Mouse (Mus musculus): ENCODE measurements around the gene Stx1a.
A peak's percentile ranks its signal among the peaks of the same experiment; 100 is the strongest.
"Not testable (repeated sequence)": the region's sequence is repeated elsewhere in the genome, so short reads cannot be mapped to it uniquely, and the experiment has no call there.

Stx1a gene

GRCm38 (mm10) chr5:135040777-135041176 lies 17.5 kb downstream of the Stx1a start:
- DNase-seq (ENCODE audit: low spot score) = no peak

GRCm38 (mm10) chr5:135042105-135042788 lies 19.0 kb downstream of the Stx1a start:
- no peak for DNase-seq (ENCODE audit: low spot score)

GRCm38 (mm10) chr5:135044575-135044974 lies 21.3 kb downstream of the Stx1a start:
- no peak for DNase-seq (ENCODE audit: low spot score)

- no peak for DNase-seq (ENCODE audit: low spot score)
These were observed 25.3 kb downstream of the Stx1a start for GRCm38 (mm10) chr5:135048539-135048938.

GRCm38 (mm10) chr5:135049268-135049667 lies 26.0 kb downstream of the Stx1a start:
- not testable (repeated sequence) for DNase-seq (ENCODE audit: low spot score)

GRCm38 (mm10) chr5:135053356-135053755 lies 30.1 kb downstream of the Stx1a start:
- no peak for DNase-seq (ENCODE audit: low spot score)

GRCm38 (mm10) chr5:135063629-135064381 lies 40.5 kb downstream of the Stx1a start, which contains the start of gene Dnajc30:
Dnajc30 (plus strand) TSS chr5:135064202.
- DNase-seq (ENCODE audit: low spot score) = peak; percentile 97

GRCm38 (mm10) chr5:135064382-135064766 lies 41.1 kb downstream of the Stx1a start:
- no peak for DNase-seq (ENCODE audit: low spot score)

GRCm38 (mm10) chr5:135064909-135065446 lies 41.7 kb downstream of the Stx1a start, which contains the start of gene Bud23:
Bud23 (minus strand) TSS chr5:135064959.
- DNase-seq (ENCODE audit: low spot score) = not testable (repeated sequence)

- DNase-seq (ENCODE audit: low spot score) = no peak
These were observed 42.7 kb downstream of the Stx1a start for GRCm38 (mm10) chr5:135066008-135066407.

- no peak for DNase-seq (ENCODE audit: low spot score)
These were observed 47.2 kb downstream of the Stx1a start for GRCm38 (mm10) chr5:135070448-135070847.

GRCm38 (mm10) chr5:135072061-135072460 lies 48.8 kb downstream of the Stx1a start:
- no peak for DNase-seq (ENCODE audit: low spot score)

GRCm38 (mm10) chr5:135072720-135073119 lies 49.4 kb downstream of the Stx1a start:
- DNase-seq (ENCODE audit: low spot score) = no peak

- DNase-seq (ENCODE audit: low spot score) = no peak
These were observed 50.3 kb downstream of the Stx1a start for GRCm38 (mm10) chr5:135073349-135074150.

- no peak for DNase-seq (ENCODE audit: low spot score)
These were observed 52.4 kb downstream of the Stx1a start for GRCm38 (mm10) chr5:135075655-135076054.

- no peak for DNase-seq (ENCODE audit: low spot score)
These were observed 53.1 kb downstream of the Stx1a start for GRCm38 (mm10) chr5:135076368-135076767.

- DNase-seq (ENCODE audit: low spot score) = no peak
These were observed 53.7 kb downstream of the Stx1a start for GRCm38 (mm10) chr5:135076931-135077505.

GRCm38 (mm10) chr5:135077564-135078481 lies 54.5 kb downstream of the Stx1a start, which contains the start of gene Vps37d:
Vps37d (minus strand) TSS chr5:135078266.
- peak; percentile 79 for DNase-seq (ENCODE audit: low spot score)

- no peak for DNase-seq (ENCODE audit: low spot score)
These were observed 55.2 kb downstream of the Stx1a start for GRCm38 (mm10) chr5:135078482-135078810.

GRCm38 (mm10) chr5:135079578-135079977 lies 56.3 kb downstream of the Stx1a start:
- DNase-seq (ENCODE audit: low spot score) = no peak

- DNase-seq (ENCODE audit: low spot score) = no peak
These were observed 57.3 kb downstream of the Stx1a start for GRCm38 (mm10) chr5:135080539-135080938.
